Mouse (Mus musculus) cerebellum, adult 2 months (tissue): ENCODE measurements around the gene Cstad.

Experiments used
- CTCF ChIP-seq: fragments of 200-500 bp; IDR thresholded peaks from 2 replicates; pipeline ENCODE4 v1.5.1; 2011; ENCODE audit warnings: low read depth, mild to moderate bottlenecking, control low read depth, low read length, moderate library complexity, borderline replicate concordance; ENCODE audit not compliant: insufficient read depth
- POLR2A ChIP-seq: fragments of 200-500 bp; IDR thresholded peaks from 2 replicates; pipeline ENCODE4 v1.6.1; 2011; ENCODE audit warnings: low read length, control low read depth, borderline replicate concordance; ENCODE audit not compliant: insufficient read depth

DNA sequence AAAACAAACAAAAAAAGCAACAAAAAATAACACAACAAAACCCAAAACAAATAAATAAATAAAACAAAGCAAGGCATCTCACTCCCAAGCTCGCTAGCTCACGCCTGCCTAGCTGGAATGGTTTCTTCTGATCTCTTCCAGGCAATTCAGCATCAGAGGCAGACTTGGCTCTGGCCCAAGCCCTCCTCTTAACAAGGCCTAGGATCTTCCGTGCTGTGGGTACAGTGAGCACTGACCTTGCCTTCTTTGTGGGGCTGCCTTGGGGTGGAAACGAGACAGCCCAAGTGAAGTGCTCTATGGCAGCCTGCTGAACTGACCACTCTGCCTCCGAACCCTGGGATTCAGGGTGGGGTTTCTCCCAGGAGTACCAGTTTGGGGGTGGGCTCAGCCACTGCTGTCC is 52.0 kb downstream of the Cstad start:
- TF ChIP-seq CTCF (no peak), POLR2A (no peak)
